Mouse (Mus musculus): ENCODE data around the gene Unc45b. TPM values are rescaled to one million over a fixed set of nuclear protein-coding genes. Genes with fewer than 3 reads are reported as not detected.
"Not testable (repeated sequence)": the region's sequence is repeated elsewhere in the genome, so short reads cannot be mapped to it uniquely, and the experiment has no call there.

The Unc45b gene
- polyA plus RNA-seq, 1 experiment from 2014 or later = 1.4 TPM

DNA sequence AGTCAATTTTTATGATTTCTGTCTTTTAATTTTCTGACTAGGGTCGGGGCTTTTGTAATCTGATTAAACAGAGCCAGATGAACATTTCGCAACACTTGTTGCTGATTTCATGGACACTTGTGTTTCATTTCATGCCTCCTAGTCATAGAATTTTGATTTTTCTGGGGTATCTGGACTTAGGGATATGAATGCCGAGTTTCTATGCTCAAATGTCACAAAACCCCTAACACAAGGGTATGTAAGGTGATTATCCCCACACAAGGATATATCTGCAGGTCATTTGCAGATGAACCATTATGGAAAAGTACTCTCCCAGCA is 19.2 kb downstream of the Unc45b start:
- no peak overlapping the region for H3K9ac ChIP-seq
- H3K4me2 ChIP-seq (replicated peaks) = no peak overlapping the region
- no peaks in the 10 kb centered on the region for H3K36me3 ChIP-seq
- H3K4me1 ChIP-seq = peaks cover 10% of the 10 kb centered on the region
- peaks cover 70% of the 10 kb centered on the region for H3K27me3 ChIP-seq
- 51% methylated on average over 3 of the region's 3 CpGs for WGBS
- H3K4me3 ChIP-seq = no peak overlapping the region
- no peaks in the 10 kb centered on the region for H3K9me3 ChIP-seq (replicated peaks)
- ATAC-seq (ENCODE audit: low FRiP score) = no peak
- no peak overlapping the region for H3K27ac ChIP-seq

- not testable (repeated sequence) for ATAC-seq (ENCODE audit: low FRiP score); H3K27ac ChIP-seq; H3K9me3 ChIP-seq (replicated peaks); H3K36me3 ChIP-seq
- Histone ChIP-seq H3K4me1 (peaks cover 10% of the 10 kb centered on the region), H3K9ac (peak overlapping the region; percentile 38), H3K4me2 (replicated peaks) (peak overlapping the region; percentile 96), H3K4me3 (peak overlapping the region; percentile 50), H3K27me3 (peaks cover 71% of the 10 kb centered on the region)
- 2% methylated on average over 81 of the region's 85 CpGs for WGBS
These were observed 20.1 kb downstream of the Unc45b start for GRCm38 (mm10) chr11:82930391-82930955.

GRCm38 (mm10) chr11:82931161-82931560 is 20.8 kb downstream of the Unc45b start:
- not testable (repeated sequence) for H3K9me3 ChIP-seq (replicated peaks); H3K36me3 ChIP-seq; ATAC-seq (ENCODE audit: low FRiP score); H3K27ac ChIP-seq
- H3K4me2 ChIP-seq (replicated peaks) = peak overlapping the region; percentile 96
- H3K9ac ChIP-seq = peak overlapping the region; percentile 53
- peaks cover 10% of the 10 kb centered on the region for H3K4me1 ChIP-seq
- WGBS = 1% methylated on average over 51 of the region's 63 CpGs
- H3K27me3 ChIP-seq = peaks cover 73% of the 10 kb centered on the region
- peak overlapping the region; percentile 50 for H3K4me3 ChIP-seq

DNA sequence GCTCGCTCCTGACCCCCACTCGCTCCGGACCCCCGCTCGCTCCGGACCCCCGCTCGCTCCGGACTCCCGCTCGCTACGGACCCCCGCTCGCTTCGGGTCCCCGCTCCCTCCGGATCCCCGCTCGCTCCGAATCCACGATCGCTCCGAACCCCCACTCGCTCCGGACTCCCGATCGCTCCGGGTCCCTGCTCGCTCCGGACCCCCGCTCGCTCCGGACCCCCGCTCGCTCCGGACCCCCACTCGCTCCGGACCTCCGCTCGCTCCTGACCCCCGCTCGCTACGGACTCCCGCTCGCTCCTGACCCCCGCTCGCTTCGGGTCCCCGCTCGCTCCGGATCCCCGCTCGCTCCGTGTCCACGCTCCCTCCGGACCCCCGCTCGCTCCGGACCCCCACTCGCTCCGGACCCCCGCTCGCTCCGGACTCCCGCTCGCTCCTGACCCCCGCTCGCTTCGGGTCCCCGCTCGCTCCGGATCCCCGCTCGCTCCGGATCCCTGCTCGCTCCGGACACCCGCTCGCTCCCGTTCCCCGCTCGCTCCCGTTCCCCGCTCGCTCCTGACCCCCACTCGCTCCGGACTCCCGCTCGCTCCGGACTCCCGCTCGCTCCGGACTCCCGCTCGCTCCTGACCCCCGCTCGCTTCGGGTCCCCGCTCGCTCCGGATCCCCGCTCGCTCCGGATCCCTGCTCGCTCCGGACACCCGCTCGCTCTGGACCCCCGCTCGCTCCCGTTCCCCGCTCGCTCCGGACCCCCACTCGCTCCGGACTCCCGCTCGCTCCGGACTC is 21.5 kb downstream of the Unc45b start:
- WGBS = 1% methylated on average over 101 of the region's 119 CpGs
- not testable (repeated sequence) for H3K9me3 ChIP-seq (replicated peaks); H3K36me3 ChIP-seq; ATAC-seq (ENCODE audit: low FRiP score); H3K27ac ChIP-seq
- peak overlapping the region; percentile 53 for H3K9ac ChIP-seq
- peaks cover 73% of the 10 kb centered on the region for H3K27me3 ChIP-seq
- peak overlapping the region; percentile 50 for H3K4me3 ChIP-seq
- H3K4me1 ChIP-seq = peaks cover 10% of the 10 kb centered on the region
- peak overlapping the region; percentile 96 for H3K4me2 ChIP-seq (replicated peaks)

DNA sequence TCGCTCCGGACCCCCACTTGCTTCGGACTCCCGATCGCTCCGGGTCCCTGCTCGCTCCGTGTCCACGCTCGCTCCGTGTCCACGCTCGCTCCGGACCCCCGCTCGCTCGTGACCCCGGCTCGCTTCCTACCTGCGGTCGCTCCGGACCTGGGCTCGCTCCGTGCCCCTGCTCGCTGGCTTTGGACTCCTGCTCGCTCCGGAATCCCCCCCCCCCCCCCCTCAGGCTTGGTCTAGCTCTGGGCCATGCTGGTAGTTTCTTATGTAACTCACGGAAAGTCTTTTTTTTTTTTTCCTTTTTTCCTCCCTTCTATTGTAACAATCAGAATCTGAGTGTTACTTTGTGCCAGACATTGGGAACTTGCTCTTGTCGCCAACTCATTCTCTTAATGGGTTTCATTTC is 22.8 kb downstream of the Unc45b start:
- H3K27ac ChIP-seq = no peak overlapping the region
- no peaks in the 10 kb centered on the region for H3K9me3 ChIP-seq (replicated peaks)
- peak overlapping the region; percentile 50 for H3K4me3 ChIP-seq
- no peaks in the 10 kb centered on the region for H3K36me3 ChIP-seq
- H3K9ac ChIP-seq = peak overlapping the region; percentile 51
- peaks cover 10% of the 10 kb centered on the region for H3K4me1 ChIP-seq
- H3K4me2 ChIP-seq (replicated peaks) = peak overlapping the region; percentile 96
- no peak for ATAC-seq (ENCODE audit: low FRiP score)
- WGBS = 2% methylated on average over 27 of the region's 29 CpGs
- H3K27me3 ChIP-seq = peaks cover 72% of the 10 kb centered on the region

GRCm38 (mm10) chr11:82943336-82943735 is 33.0 kb downstream of the Unc45b start:
- H3K4me1 ChIP-seq = no peaks in the 10 kb centered on the region
- H3K9me3 ChIP-seq (replicated peaks) = no peaks in the 10 kb centered on the region
- H3K4me2 ChIP-seq (replicated peaks) = no peak overlapping the region
- no peak overlapping the region for H3K4me3 ChIP-seq
- H3K27ac ChIP-seq = no peak overlapping the region
- ATAC-seq (ENCODE audit: low FRiP score) = no peak
- H3K27me3 ChIP-seq = peaks cover 8% of the 10 kb centered on the region
- 51% methylated on average over 6 of the region's 6 CpGs for WGBS
- H3K36me3 ChIP-seq = no peaks in the 10 kb centered on the region
- H3K9ac ChIP-seq = no peak overlapping the region

GRCm38 (mm10) chr11:82945636-82946035 is 35.3 kb downstream of the Unc45b start:
- Histone ChIP-seq H3K9me3 (replicated peaks) (no peaks in the 10 kb centered on the region), H3K27ac (no peak overlapping the region), H3K27me3 (peaks cover 14% of the 10 kb centered on the region), H3K9ac (no peak overlapping the region), H3K4me3 (no peak overlapping the region), H3K36me3 (no peaks in the 10 kb centered on the region), H3K4me2 (replicated peaks) (no peak overlapping the region), H3K4me1 (no peaks in the 10 kb centered on the region)
- WGBS = 73% methylated on average over 2 of the region's 2 CpGs
- no peak for ATAC-seq (ENCODE audit: low FRiP score)

- Histone ChIP-seq H3K27me3 (peaks cover 32% of the 10 kb centered on the region), H3K9ac (no peak overlapping the region), H3K9me3 (replicated peaks) (no peaks in the 10 kb centered on the region), H3K4me2 (replicated peaks) (no peak overlapping the region), H3K36me3 (no peaks in the 10 kb centered on the region), H3K4me3 (no peak overlapping the region), H3K27ac (no peak overlapping the region), H3K4me1 (0 out of 2 replicates have a peak, but pooled peaks cover 3% of the 10 kb centered on the region)
- ATAC-seq (ENCODE audit: low FRiP score) = no peak
- 45% methylated on average over 4 of the region's 4 CpGs for WGBS
These were observed 37.1 kb downstream of the Unc45b start for GRCm38 (mm10) chr11:82947457-82947856.

GRCm38 (mm10) chr11:82949036-82949435 is 38.7 kb downstream of the Unc45b start:
- no peaks in the 10 kb centered on the region for H3K36me3 ChIP-seq
- no peak for ATAC-seq (ENCODE audit: low FRiP score)
- no peak overlapping the region for H3K27ac ChIP-seq
- no peak overlapping the region for H3K4me3 ChIP-seq
- no peak overlapping the region for H3K4me2 ChIP-seq (replicated peaks)
- H3K27me3 ChIP-seq = peaks cover 46% of the 10 kb centered on the region
- H3K9ac ChIP-seq = no peak overlapping the region
- no peaks in the 10 kb centered on the region for H3K9me3 ChIP-seq (replicated peaks)
- 84% methylated on average over 9 of the region's 9 CpGs for WGBS
- H3K4me1 ChIP-seq = 0 out of 2 replicates have a peak, but pooled peaks cover 3% of the 10 kb centered on the region

GRCm38 (mm10) chr11:82950736-82951481 is 40.6 kb downstream of the Unc45b start, which contains the start of gene Slfn5:
Gene Slfn5, plus strand, starts transcription at chr11:82951349.
- H3K36me3 ChIP-seq = no peaks in the 10 kb centered on the region
- H3K27me3 ChIP-seq = peaks cover 49% of the 10 kb centered on the region
- ATAC-seq (ENCODE audit: low FRiP score) = no peak
- 0 out of 2 replicates have a peak, but pooled peaks cover 3% of the 10 kb centered on the region for H3K4me1 ChIP-seq
- no peak within 1 kb of the TSS for H3K9ac ChIP-seq
- H3K9me3 ChIP-seq (replicated peaks) = no peaks in the 10 kb centered on the region
- WGBS = 16% methylated on average over 10 of the region's 10 CpGs
- H3K27ac ChIP-seq = no peak within 1 kb of the TSS
- H3K4me3 ChIP-seq = peak within 1 kb of the TSS; percentile 7; the same call in 1 of the 2 replicates
- H3K4me2 ChIP-seq (replicated peaks) = peak within 1 kb of the TSS; percentile 25

DNA sequence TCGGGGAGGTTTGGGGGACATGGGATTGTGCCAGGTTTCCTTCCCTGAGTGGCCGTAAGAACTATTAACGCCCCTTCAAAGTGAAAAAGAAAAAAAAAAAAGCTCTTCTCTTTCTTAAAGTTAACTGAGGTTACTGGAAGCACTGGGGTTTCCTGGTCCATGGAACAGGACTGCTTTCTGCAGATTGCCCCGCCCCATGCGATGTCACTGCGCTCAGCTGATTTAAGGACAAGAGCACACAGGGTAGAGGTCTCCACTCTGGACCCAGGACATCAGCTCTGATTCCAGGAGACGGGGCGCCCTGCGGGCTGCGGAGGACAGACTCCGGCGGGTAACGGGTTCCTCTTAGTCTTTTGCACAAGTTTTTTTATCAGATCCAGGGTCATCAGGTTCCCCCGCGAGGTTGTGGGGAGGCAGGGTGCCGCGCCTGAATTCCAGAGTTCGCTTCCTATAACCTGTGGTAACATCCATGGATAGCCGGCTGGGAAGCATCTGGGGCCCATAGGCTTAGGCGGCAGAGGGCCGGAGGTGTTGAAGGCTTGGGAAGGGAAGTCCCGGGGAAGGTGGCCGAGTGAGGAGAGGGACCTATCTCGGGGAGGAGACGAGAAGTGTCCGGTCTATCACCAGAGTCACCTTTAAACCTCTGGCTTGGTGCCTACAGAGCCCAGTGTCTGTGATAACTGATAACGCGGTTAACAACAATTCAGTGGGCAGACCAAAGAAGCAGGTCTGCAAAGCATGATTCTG is 41.7 kb downstream of the Unc45b start:
- H3K27me3 ChIP-seq = peaks cover 49% of the 10 kb centered on the region
- peak overlapping the region; percentile 25; the same call in 1 of the 2 replicates for H3K4me2 ChIP-seq (replicated peaks)
- H3K4me1 ChIP-seq = 0 out of 2 replicates have a peak, but pooled peaks cover 3% of the 10 kb centered on the region
- 11% methylated on average over 28 of the region's 28 CpGs for WGBS
- no peaks in the 10 kb centered on the region for H3K36me3 ChIP-seq
- H3K9me3 ChIP-seq (replicated peaks) = no peaks in the 10 kb centered on the region
- H3K9ac ChIP-seq = no peak overlapping the region
- H3K27ac ChIP-seq = no peak overlapping the region
- no peak for ATAC-seq (ENCODE audit: low FRiP score)
- peak overlapping the region; percentile 7; the same call in 1 of the 2 replicates for H3K4me3 ChIP-seq
